Mouse (Mus musculus) midbrain, embryonic 11.5 days (tissue): ENCODE measurements around the gene Tbl1x. TPM values are rescaled to one million over a fixed set of nuclear protein-coding genes. Genes with fewer than 3 reads are reported as not detected.
"Not testable (repeated sequence)": the region's sequence is repeated elsewhere in the genome, so short reads cannot be mapped to it uniquely, and the experiment has no call there.

ENCODE experiments used
- ATAC-seq: fragments of 200-750 bp; cut with Nextera tagmentation; 2 replicates; pipeline ENCODE4 v1.8.0; 2017; ENCODE audit warnings: moderate TSS enrichment, moderate library complexity; ENCODE audit not compliant: low FRiP score
- DNase-seq: peaks from one replicate; pipeline ENCODE4 v3.0.0; 2015; ENCODE audit warnings: low spot score; ENCODE audit errors: missing footprints
- H3K27ac ChIP-seq: fragments of 300-500 bp; sonication (generic); 2 replicates; pipeline ENCODE4 v1.5.1; 2014; ENCODE audit warnings: low read depth, low read length
- H3K27me3 ChIP-seq: fragments of 300-500 bp; sonication (generic); 2 replicates; pipeline ENCODE4 v1.6.1; 2014; ENCODE audit warnings: mild to moderate bottlenecking, low read length, moderate library complexity, mixed read lengths; ENCODE audit not compliant: control insufficient read depth, insufficient read depth
- H3K36me3 ChIP-seq: fragments of 300-500 bp; sonication (generic); 2 replicates; pipeline ENCODE4 v1.6.1; 2014; ENCODE audit warnings: mild to moderate bottlenecking, low read length, moderate library complexity, mixed read lengths; ENCODE audit not compliant: control insufficient read depth, insufficient read depth
- H3K4me1 ChIP-seq: fragments of 300-500 bp; sonication (generic); 2 replicates; pipeline ENCODE4 v1.6.1; 2014; ENCODE audit warnings: low read length; ENCODE audit not compliant: control insufficient read depth, insufficient read depth
- H3K4me2 ChIP-seq: fragments of 300-500 bp; sonication (generic); 2 replicates; pipeline ENCODE4 v1.6.1; 2014; ENCODE audit warnings: mild to moderate bottlenecking, moderate library complexity
- H3K4me3 ChIP-seq: fragments of 300-500 bp; sonication (generic); 2 replicates; pipeline ENCODE4 v1.5.1; 2014; ENCODE audit warnings: low read depth, low read length
- H3K9ac ChIP-seq: fragments of 300-500 bp; sonication (generic); 2 replicates; pipeline ENCODE4 v1.6.1; 2014; ENCODE audit warnings: low read length
- H3K9me3 ChIP-seq: fragments of 300-500 bp; sonication (generic); 2 replicates; pipeline ENCODE4 v1.6.1; 2016; ENCODE audit warnings: low read length; ENCODE audit not compliant: control insufficient read depth
- WGBS: fragments of 180-500 bp; shearing (Covaris S2); extraction: QIAGEN DNeasy Blood & Tissue Kit; methylation state at CpG from one replicate; pipeline ENCODE4 v1.1.7; 2014; 5-methylcytosine and 5-hydroxymethylcytosine counted together
- polyA plus RNA-seq: library from polyadenylated mRNA; unstranded; fragments of >200 nt; fragmentation: Nextera tagmentation; extraction: Ambion mirVana; gene quantifications from 2 replicates; pipeline ENCODE4 v1.2.1, GENCODE M21; 2014

Gene Tbl1x
- polyA plus RNA-seq, 1 experiment from 2014 or later, result 78.6 TPM

GRCm38 (mm10) chrX:77528401-77528800 lies 17.6 kb downstream of the Tbl1x start:
- Histone ChIP-seq H3K36me3 (no peaks in the 10 kb centered on the region), H3K9me3 (no peaks in the 10 kb centered on the region), H3K4me2 (no peak overlapping the region), H3K4me3 (no peak overlapping the region), H3K27ac (no peak overlapping the region), H3K4me1 (0 out of 2 replicates have a peak, but pooled peaks cover 2% of the 10 kb centered on the region), H3K9ac (no peak overlapping the region), H3K27me3 (no peaks in the 10 kb centered on the region)
- ATAC-seq (no peak), DNase-seq (no peak)
- WGBS, result 92% methylated on average over 1 of the region's 1 CpGs

- no peak overlapping the region for H3K4me2 ChIP-seq
- H3K9me3 ChIP-seq, result no peaks in the 10 kb centered on the region
- H3K36me3 ChIP-seq, result no peaks in the 10 kb centered on the region
- ATAC-seq, result no peak
- H3K4me1 ChIP-seq, result no peaks in the 10 kb centered on the region
- DNase-seq, result no peak
- H3K4me3 ChIP-seq, result no peak overlapping the region
- WGBS, result 85% methylated on average over 2 of the region's 5 CpGs
- H3K27me3 ChIP-seq, result no peaks in the 10 kb centered on the region
- no peak overlapping the region for H3K9ac ChIP-seq
- H3K27ac ChIP-seq, result no peak overlapping the region
These were observed 20.2 kb downstream of the Tbl1x start for GRCm38 (mm10) chrX:77530997-77531396.

- H3K27ac ChIP-seq, result no peak overlapping the region
- no peak for ATAC-seq
- H3K27me3 ChIP-seq, result no peaks in the 10 kb centered on the region
- no peaks in the 10 kb centered on the region for H3K36me3 ChIP-seq
- no peaks in the 10 kb centered on the region for H3K4me1 ChIP-seq
- WGBS, result 75% methylated on average over 2 of the region's 2 CpGs
- no peak overlapping the region for H3K9ac ChIP-seq
- H3K4me3 ChIP-seq, result no peak overlapping the region
- no peaks in the 10 kb centered on the region for H3K9me3 ChIP-seq
- H3K4me2 ChIP-seq, result no peak overlapping the region
- DNase-seq, result no peak
These were observed 23.1 kb downstream of the Tbl1x start for GRCm38 (mm10) chrX:77533922-77534321.

GRCm38 (mm10) chrX:77539770-77540169 lies 29.0 kb downstream of the Tbl1x start:
- H3K9ac ChIP-seq, result not testable (repeated sequence)
- 91% methylated on average over 4 of the region's 4 CpGs for WGBS

GRCm38 (mm10) chrX:77544003-77544402 lies 33.2 kb downstream of the Tbl1x start:
- H3K4me1 ChIP-seq, result no peaks in the 10 kb centered on the region
- no peak for DNase-seq
- no peaks in the 10 kb centered on the region for H3K36me3 ChIP-seq
- H3K4me3 ChIP-seq, result no peak overlapping the region
- no peaks in the 10 kb centered on the region for H3K9me3 ChIP-seq
- no peak overlapping the region for H3K4me2 ChIP-seq
- no peaks in the 10 kb centered on the region for H3K27me3 ChIP-seq
- H3K9ac ChIP-seq, result no peak overlapping the region
- H3K27ac ChIP-seq, result no peak overlapping the region
- ATAC-seq, result no peak

More at GRCm38 (mm10) chrX:77539770-77540169, 29.0 kb downstream of the Tbl1x start:
- not testable (repeated sequence) for DNase-seq, H3K4me3 ChIP-seq, H3K9me3 ChIP-seq, H3K27ac ChIP-seq, H3K27me3 ChIP-seq, H3K4me1 ChIP-seq, H3K36me3 ChIP-seq, H3K4me2 ChIP-seq, ATAC-seq

- no peaks in the 10 kb centered on the region for H3K27me3 ChIP-seq
- no peak overlapping the region for H3K27ac ChIP-seq
- no peak for DNase-seq
- no peaks in the 10 kb centered on the region for H3K4me1 ChIP-seq
- H3K9me3 ChIP-seq, result no peaks in the 10 kb centered on the region
- WGBS, result 81% methylated on average over 4 of the region's 4 CpGs
- no peaks in the 10 kb centered on the region for H3K36me3 ChIP-seq
- no peak overlapping the region for H3K4me2 ChIP-seq
- no peak overlapping the region for H3K4me3 ChIP-seq
- ATAC-seq, result no peak
- H3K9ac ChIP-seq, result no peak overlapping the region
These were observed 33.7 kb downstream of the Tbl1x start for GRCm38 (mm10) chrX:77544550-77544949.

GRCm38 (mm10) chrX:77545362-77546078 lies 34.7 kb downstream of the Tbl1x start:
- ATAC-seq (no peak), DNase-seq (no peak)
- Histone ChIP-seq H3K36me3 (no peaks in the 10 kb centered on the region), H3K4me2 (no peak overlapping the region), H3K4me1 (no peaks in the 10 kb centered on the region), H3K9ac (no peak overlapping the region), H3K4me3 (no peak overlapping the region), H3K27me3 (no peaks in the 10 kb centered on the region), H3K27ac (no peak overlapping the region), H3K9me3 (no peaks in the 10 kb centered on the region)

- no peaks in the 10 kb centered on the region for H3K9me3 ChIP-seq
- no peak for ATAC-seq
- H3K4me1 ChIP-seq, result no peaks in the 10 kb centered on the region
- H3K36me3 ChIP-seq, result no peaks in the 10 kb centered on the region
- 86% methylated on average over 1 of the region's 1 CpGs for WGBS
- H3K9ac ChIP-seq, result no peak overlapping the region
- no peak overlapping the region for H3K27ac ChIP-seq
- DNase-seq, result no peak
- H3K27me3 ChIP-seq, result no peaks in the 10 kb centered on the region
- no peak overlapping the region for H3K4me3 ChIP-seq
- no peak overlapping the region for H3K4me2 ChIP-seq
These were observed 35.6 kb downstream of the Tbl1x start for GRCm38 (mm10) chrX:77546448-77546847.

- Histone ChIP-seq H3K27me3 (no peaks in the 10 kb centered on the region), H3K9ac (no peak overlapping the region), H3K9me3 (no peaks in the 10 kb centered on the region), H3K4me1 (no peaks in the 10 kb centered on the region), H3K27ac (no peak overlapping the region), H3K36me3 (no peaks in the 10 kb centered on the region), H3K4me3 (no peak overlapping the region), H3K4me2 (no peak overlapping the region)
- DNase-seq (no peak), ATAC-seq (no peak)
- 85% methylated on average over 1 of the region's 1 CpGs for WGBS
These were observed 38.1 kb downstream of the Tbl1x start for GRCm38 (mm10) chrX:77548951-77549350.
